Mouse (Mus musculus) limb, embryonic 10.5 days (tissue): ENCODE results near the gene Aftph. TPM values are rescaled to one million over a fixed set of nuclear protein-coding genes. Genes with fewer than 3 reads are reported as not detected.

Experiments
- DNase-seq: peaks from one replicate; pipeline ENCODE4 v3.0.0-alpha.2; 2017; ENCODE audit warnings: low spot score
- H3K27ac ChIP-seq: fragments of 300-500 bp; sonication (generic); 2 replicates; pipeline ENCODE4 v1.5.1; 2016; ENCODE audit warnings: mild to moderate bottlenecking
- H3K27me3 ChIP-seq: fragments of 300-500 bp; sonication (generic); 2 replicates; pipeline ENCODE4 v1.6.1; 2016; ENCODE audit warnings: low read depth, mild to moderate bottlenecking; ENCODE audit not compliant: poor library complexity, severe bottlenecking
- H3K36me3 ChIP-seq: fragments of 300-500 bp; sonication (generic); 2 replicates; pipeline ENCODE4 v1.6.1; 2016; ENCODE audit warnings: mild to moderate bottlenecking, moderate library complexity
- H3K4me1 ChIP-seq: fragments of 300-500 bp; sonication (generic); 2 replicates; pipeline ENCODE4 v1.6.1; 2016
- H3K4me3 ChIP-seq: fragments of 300-500 bp; sonication (generic); 2 replicates; pipeline ENCODE4 v1.5.1; 2016; ENCODE audit warnings: mild to moderate bottlenecking, moderate library complexity
- H3K9me3 ChIP-seq: fragments of 300-500 bp; sonication (generic); replicated peaks from 2 replicates; pipeline ENCODE4 v1.6.1; 2016; ENCODE audit warnings: mild to moderate bottlenecking
- WGBS: fragments of 180-500 bp; shearing (Covaris S2); methylation state at CpG from one replicate; pipeline ENCODE4 v1.1.7; 2016; 5-methylcytosine and 5-hydroxymethylcytosine counted together
- polyA plus RNA-seq: library from polyadenylated mRNA; unstranded; fragments of >200 nt; fragmentation: Nextera tagmentation; extraction: Ambion mirVana; gene quantifications from 2 replicates; pipeline ENCODE4 v1.2.1, GENCODE M21; 2016

The Aftph gene
- polyA plus RNA-seq, 1 experiment from 2014 or later: 15.8 TPM

- Histone ChIP-seq H3K4me1 (peaks cover 68% of the 10 kb centered on the region), H3K4me3 (peak overlapping the region; percentile 45), H3K27me3 (no peaks in the 10 kb centered on the region), H3K9me3 (no peaks in the 10 kb centered on the region), H3K36me3 (no peaks in the 10 kb centered on the region), H3K27ac (peak overlapping the region; percentile 91)
- DNase-seq: peak; percentile 89
- WGBS: under 1% methylated on average over 11 of the region's 11 CpGs
These were observed 101.4 kb downstream of the Aftph start for GRCm38 (mm10) chr11:20639918-20640447.

GRCm38 (mm10) chr11:20638841-20639240 is 102.5 kb downstream of the Aftph start:
- H3K9me3 ChIP-seq: no peaks in the 10 kb centered on the region
- no peak overlapping the region for H3K27ac ChIP-seq
- DNase-seq: peak; percentile 91
- no peak overlapping the region for H3K4me3 ChIP-seq
- H3K27me3 ChIP-seq: no peaks in the 10 kb centered on the region
- no peaks in the 10 kb centered on the region for H3K36me3 ChIP-seq
- H3K4me1 ChIP-seq: peaks cover 62% of the 10 kb centered on the region
- whole genome bisulfite sequencing: 29% methylated on average over 3 of the region's 3 CpGs

DNA sequence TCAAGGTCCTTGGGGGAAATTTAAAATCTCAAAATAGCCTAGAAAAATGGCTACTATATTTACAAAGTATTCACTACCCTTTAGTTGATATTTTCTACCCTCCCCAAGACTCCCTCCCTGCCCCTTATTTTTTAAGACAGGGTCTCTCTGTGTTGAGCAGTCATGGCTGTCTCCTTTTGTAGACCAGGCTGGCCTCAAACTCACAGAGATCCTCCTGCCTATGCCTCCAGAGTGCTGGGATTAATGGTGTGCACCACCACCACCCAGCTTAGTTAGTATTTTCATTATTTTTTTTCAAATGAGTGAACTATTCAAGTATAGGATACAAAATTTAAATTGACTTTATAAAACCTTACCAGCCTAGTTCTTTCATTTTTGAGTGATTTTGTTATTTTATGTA is 104.3 kb downstream of the Aftph start:
- H3K27me3 ChIP-seq: no peaks in the 10 kb centered on the region
- no peaks in the 10 kb centered on the region for H3K36me3 ChIP-seq
- H3K9me3 ChIP-seq: no peaks in the 10 kb centered on the region
- H3K4me1 ChIP-seq: peaks cover 61% of the 10 kb centered on the region
- H3K27ac ChIP-seq: no peak overlapping the region
- DNase-seq: no peak
- H3K4me3 ChIP-seq: no peak overlapping the region

DNA sequence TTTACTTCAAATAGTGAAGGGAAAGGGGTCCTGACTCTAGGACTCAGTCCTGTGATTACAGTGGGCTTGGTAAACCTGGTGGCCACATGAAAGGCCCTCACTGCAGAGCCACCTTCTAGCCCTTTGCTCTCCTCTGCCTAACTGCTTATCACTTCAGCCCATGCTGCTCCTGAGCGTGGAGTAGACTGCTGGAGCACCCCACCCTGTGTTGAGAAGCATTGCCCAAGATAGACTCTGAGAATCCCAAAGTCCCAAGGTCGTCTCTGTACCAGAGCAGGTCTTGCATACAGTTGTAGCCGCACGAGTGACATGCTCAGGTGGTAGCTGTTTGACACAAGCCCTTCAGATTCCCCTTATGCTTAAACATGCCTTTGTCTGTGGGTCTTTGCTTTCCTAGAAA is 105.3 kb downstream of the Aftph start:
- Histone ChIP-seq H3K4me3 (no peak overlapping the region), H3K27ac (peak overlapping the region; percentile 53), H3K36me3 (no peaks in the 10 kb centered on the region), H3K4me1 (peaks cover 57% of the 10 kb centered on the region), H3K27me3 (no peaks in the 10 kb centered on the region), H3K9me3 (no peaks in the 10 kb centered on the region)
- DNase-seq: no peak
- WGBS: 58% methylated on average over 4 of the region's 4 CpGs

GRCm38 (mm10) chr11:20635646-20636045 is 105.7 kb downstream of the Aftph start:
- Histone ChIP-seq H3K27me3 (no peaks in the 10 kb centered on the region), H3K36me3 (no peaks in the 10 kb centered on the region), H3K27ac (peak overlapping the region; percentile 53; the same call in 1 of the 2 replicates), H3K4me3 (no peak overlapping the region), H3K9me3 (no peaks in the 10 kb centered on the region), H3K4me1 (peaks cover 54% of the 10 kb centered on the region)
- DNase-seq: no peak
- 39% methylated on average over 6 of the region's 6 CpGs for WGBS

Other genes starting within 250 kb of the Aftph start
- gene Sertad2, start 198.3 kb downstream of the Aftph start, polyA plus RNA-seq: 20.5 and 27.0 TPM in 2 replicates
- 29.8 and 31.3 TPM in 2 replicates for gene Lgalsl, start 89.5 kb upstream of the Aftph start, polyA plus RNA-seq